Mouse (Mus musculus): ENCODE measurements around the gene Hexim1.

DNA sequence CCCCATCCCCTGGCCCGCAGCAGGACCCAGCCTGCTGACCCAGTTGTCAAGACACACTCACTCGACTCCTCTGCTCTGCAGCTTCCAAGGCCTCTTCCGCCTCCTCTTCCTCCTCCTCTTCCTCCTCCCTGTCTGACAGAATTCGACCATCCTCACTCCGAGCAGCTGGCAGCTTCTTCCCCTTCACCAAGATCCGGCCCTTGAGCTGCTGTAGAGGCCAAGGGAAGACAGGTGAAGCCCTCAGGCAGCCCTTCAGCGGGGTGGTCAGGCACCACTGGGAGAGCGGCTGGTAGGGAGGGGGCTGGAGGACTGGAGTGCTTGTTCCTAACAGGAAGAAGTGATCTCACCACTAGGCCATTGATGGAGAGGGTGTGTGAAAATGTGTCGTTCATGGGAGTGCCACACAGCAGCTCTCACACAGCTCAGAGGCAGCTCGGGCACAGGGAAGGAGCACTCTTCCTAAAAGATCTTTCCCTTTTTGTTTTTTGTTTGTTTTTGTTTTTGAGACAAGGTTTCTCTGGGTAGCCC, 41.2 kb upstream of the Hexim1 start:
- TF ChIP-seq EP300 (IDR thresholded peaks at IDR 0.05; ENCODE audit: low read length): no peak
- TF ChIP-seq POLR2A (IDR thresholded peaks at IDR 0.05; ENCODE audit: low read depth, low read length): no peak
- TF ChIP-seq HCFC1 (IDR thresholded peaks at IDR 0.05; ENCODE audit: low read depth, low read length): no peak
- no peak for TF ChIP-seq MAFK (IDR thresholded peaks at IDR 0.05; ENCODE audit: insufficient replicate concordance, low read length)
- TF ChIP-seq CHD2 (IDR thresholded peaks at IDR 0.05; ENCODE audit: low read length): no peak
- no peak for TF ChIP-seq CTCF (conservative IDR thresholded peaks at IDR 0.05 in 1 of 2, IDR thresholded peaks at IDR 0.05 in 1 of 2; ENCODE audit: low read depth in 2 of 2, low read length in 2 of 2)
- no peak for TF ChIP-seq NRF1 (IDR thresholded peaks at IDR 0.05; ENCODE audit: low read depth, low read length)
- no peak for TF ChIP-seq POLR2AphosphoS2 (IDR thresholded peaks at IDR 0.05; ENCODE audit: low read depth, low read length)
- TF ChIP-seq UBTF (IDR thresholded peaks at IDR 0.05; ENCODE audit: low read depth, low read length): no peak
- TF ChIP-seq KAT2A (IDR thresholded peaks at IDR 0.05; ENCODE audit: insufficient replicate concordance, low read length): no peak
- no peak for TF ChIP-seq TCF12 (IDR thresholded peaks at IDR 0.05; ENCODE audit: low read depth, low read length)

All from CH12.LX (cell line).